Mouse (Mus musculus) thymus, postnatal 10 days (tissue): ENCODE measurements around the gene Fbxo47.
"Not testable (repeated sequence)": the region's sequence is repeated elsewhere in the genome, so short reads cannot be mapped to it uniquely, and the experiment has no call there.

Source experiments
- DNase-seq, 2 experiments: peaks; one replicate each; pipeline ENCODE4 v3.0.0; 2021; ENCODE audit warnings: low spot score in 2 of 2

Fbxo47 gene

DNA sequence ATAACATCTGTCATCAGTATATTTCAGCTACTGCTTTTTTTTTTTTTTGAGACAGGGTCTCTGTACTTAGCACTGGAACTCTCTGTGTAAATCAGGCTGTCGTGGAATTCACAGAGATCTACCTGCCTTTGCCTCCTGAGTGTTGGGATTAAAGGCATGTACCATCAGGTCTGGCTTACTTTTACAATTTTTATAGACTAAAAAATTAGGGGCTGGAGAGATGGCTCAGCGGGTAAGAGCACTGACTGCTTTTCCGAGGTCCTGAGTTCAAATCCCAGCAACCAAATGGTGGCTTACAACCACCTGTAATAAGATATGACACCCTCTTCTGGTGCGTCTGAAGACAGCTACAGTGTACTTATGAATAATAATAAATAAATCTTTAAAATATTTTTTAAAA, 3.6 kb downstream of the Fbxo47 start:
- no peak for DNase-seq

DNA sequence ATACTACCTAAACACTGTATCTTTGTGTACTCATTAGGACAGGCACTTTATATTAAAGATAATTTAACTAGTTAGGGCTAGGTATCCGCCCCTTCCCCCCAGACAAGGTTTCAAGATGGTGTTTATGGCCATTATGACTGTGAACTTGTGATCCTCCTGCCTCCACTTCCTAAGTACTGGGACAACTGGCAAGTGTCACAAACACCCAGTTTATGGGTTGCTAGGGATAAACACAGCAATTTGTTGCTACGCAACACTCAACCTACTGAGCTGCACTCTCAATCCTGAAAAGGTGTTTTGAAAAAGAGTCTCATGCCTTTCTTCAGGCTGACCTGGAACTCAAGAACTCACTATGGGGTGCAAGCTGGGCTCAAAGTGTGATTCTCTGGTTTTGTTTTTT, 6.6 kb downstream of the Fbxo47 start:
- no peak for DNase-seq

DNA sequence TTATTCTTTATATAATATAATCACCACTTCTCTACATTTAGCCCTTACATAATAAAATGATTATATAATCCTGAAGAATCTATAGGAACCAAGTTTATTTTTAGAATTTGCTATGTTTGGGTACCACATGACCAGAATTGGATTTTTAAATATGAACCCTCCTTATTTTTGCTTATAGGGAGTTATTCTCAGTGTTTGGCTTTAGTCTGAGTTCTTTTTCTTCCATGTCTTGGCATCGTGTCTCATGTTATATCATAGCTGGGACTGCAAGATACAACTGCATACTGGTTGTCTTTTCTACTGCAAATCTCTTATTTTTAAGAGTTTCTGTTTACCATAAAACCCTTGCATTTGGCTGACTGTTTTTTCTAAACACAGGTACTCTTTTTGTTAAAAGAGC, 9.6 kb downstream of the Fbxo47 start:
- no peak for DNase-seq

DNA sequence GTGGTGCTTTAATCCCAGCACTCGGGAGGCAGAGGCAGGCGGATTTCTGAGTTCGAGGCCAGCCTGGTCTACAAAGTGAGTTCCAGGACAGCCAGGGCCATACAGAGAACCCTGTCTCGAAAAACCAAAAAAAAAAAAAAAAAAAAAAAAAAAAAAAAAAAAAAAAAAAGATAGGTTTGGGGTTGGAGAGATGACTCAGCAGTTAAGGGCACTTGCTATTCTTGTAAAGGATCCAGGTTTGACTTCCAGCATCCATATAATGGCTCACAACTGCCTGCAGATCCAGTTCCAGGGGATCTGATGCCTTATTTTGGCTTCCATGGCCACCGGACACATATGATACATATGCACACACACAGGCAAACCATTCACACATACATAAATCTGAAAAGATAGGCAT, 11.6 kb downstream of the Fbxo47 start:
- not testable (repeated sequence) for DNase-seq

DNA sequence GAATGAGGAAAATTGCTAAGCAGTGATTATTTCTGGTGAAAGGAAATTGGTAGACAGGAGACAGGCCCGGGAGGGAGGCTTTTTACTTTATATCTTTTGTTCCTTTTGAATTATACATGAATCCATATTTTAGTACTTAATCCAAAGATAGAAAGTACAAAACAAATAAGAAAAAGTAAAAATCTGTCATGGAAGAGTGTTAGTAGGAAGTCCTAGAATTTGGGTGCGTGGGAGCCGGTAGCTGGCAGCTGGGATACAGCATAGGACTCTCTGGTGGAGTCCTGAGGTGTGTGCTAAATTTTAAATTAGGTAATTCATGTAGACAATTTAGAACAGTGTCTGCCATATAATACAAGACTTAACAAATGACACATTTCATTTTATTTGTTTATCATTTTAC, 16.4 kb downstream of the Fbxo47 start:
- DNase-seq: no peak

DNA sequence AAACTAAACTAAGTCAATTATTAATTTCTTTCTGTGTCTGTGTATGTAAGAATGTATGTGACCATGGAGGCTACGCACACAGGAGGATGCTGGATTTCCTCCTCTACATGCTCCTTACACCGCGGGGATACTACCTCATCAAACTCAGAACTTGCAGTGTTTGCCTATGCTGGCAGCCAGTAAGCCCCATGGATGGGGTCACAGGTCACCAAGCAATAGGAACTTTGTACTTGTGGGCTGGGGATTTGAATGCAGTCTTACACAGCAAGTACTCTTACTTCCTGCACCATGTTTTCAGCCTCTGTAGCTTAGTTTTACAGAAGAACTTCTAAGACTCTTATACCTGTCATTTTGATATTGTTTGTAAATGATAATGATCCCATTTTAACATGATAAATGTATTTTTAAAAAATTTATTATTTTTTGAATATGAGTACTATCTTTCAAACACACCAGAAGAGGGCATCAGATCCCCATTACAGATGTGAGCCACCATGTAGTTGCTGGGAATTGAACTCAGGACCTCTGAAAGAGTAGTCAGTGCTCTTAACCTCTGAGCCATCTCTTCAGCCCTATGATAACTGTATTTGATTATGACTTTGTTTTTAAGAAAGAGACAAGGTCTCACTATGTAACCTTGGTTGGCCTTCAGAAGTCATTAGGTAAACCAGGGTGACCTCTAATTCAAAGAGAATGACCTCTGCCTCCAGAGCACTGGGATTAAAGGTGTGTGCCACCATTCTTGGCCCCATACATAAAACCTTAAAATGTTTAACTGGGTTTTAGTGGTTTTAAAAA, 17.7 kb downstream of the Fbxo47 start:
- DNase-seq: no peak

DNA sequence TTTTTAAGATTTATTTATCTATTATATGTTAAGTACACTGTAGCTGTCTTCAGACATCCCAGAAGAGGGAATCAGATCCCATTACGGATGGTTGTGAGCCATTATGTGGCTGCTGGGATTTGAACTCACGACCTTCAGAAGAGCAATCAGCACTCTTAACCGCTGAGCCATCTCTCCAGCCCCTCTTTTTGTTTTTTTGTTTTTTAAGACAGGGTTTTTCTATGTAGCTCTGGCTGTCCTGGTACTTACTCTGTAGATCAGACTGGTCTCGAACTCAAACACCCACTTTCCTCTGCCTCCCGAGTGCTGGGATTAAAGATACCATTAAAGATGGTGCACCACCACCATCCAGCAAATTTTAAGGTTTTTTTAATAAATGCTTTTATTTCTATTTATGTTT, 18.5 kb downstream of the Fbxo47 start:
- no peak for DNase-seq

DNA sequence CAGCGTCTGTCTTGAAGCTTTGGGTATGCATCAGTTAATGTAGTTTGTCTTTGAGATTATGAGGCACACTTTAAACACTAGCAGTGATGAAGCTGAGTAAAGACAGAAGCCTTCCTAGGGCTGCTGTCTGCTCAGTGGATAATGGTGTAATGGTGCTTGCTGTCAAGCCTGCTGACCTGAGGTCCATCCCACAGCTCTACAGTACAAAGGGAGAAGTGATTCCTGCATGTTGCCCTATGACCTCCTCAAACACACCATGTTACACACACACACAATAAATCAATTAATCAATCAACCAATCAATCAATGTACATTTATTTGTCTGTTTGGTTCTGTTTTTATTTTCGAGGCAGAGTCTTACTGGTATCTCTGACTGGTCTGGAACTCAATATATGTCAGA, 21.8 kb downstream of the Fbxo47 start:
- no peak for DNase-seq

DNA sequence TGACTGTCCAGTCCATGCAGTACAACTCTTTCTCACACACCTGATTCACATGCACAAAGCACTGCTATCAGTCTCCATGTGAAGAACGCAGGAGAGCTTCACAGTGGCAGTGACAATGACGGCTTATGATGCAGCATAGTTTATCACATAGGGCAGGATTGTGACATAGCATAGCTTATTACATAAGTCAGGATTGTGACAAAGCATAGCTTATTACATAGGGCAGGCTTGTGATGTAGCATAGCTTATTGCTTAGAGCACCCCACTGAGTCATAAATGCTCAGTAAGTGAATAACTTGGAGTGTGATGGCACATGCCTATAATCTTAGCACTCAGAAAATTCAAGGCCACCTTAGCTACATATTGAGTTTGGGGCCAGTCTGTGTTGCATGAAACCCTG, 28.5 kb downstream of the Fbxo47 start:
- DNase-seq: no peak

DNA sequence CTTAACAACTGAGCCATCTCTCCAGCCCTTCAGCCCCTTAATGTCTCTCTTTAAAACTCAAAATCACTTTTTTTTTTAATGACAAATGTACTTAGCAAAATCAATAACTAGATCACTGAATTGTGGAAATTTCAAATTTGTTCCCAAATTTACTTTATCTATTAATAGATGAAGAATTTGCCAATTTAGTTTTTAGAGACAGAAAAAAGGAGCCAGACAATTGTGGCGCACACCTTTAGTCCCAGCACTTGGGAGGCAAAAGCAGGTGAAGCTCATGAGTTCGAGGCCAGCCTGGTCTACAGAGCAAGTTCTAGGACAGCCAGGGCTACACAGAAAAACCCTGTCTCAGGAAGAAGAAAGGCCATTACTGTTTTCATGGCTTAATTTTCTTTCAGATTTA, 32.4 kb downstream of the Fbxo47 start:
- no peak for DNase-seq

DNA sequence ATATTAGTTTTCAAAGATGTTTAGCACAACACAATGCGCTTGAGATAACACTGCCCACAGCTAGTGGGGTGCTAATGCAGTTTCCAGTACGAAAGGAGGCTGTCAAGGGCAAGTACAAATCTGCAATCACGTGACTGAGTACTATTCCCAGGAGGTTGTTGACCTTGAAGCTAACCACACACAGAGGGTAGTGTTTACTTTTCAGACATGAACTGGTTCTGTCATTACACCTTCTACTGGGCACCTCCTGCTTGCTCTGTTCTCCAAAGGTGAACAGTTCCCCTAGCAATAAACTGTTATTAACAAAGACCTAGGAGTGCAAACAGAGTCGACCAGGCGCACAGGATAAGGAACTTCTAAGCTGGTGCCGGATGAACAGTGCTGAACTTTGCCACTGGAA, 33.6 kb downstream of the Fbxo47 start:
- no peak for DNase-seq

DNA sequence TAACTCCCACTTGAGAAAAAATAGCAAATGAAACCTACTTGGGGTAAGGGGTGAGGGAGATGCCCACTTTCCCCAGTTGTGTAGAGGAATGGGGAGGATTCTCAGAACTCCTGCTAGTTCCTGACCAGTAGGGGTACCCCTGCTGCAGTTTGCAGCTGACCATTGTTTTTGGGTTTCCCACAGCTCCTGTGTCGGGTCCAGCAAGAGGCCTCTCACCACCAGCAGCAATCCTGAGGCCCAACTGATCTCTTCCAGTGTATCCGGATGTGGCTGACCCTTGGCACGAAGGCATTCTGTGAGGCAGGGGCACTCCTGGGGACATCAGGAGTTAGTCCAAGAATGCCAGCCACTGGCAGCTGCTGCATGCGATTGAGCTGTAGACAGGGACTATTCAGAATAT, 42.0 kb downstream of the Fbxo47 start:
- DNase-seq: no peak

DNA sequence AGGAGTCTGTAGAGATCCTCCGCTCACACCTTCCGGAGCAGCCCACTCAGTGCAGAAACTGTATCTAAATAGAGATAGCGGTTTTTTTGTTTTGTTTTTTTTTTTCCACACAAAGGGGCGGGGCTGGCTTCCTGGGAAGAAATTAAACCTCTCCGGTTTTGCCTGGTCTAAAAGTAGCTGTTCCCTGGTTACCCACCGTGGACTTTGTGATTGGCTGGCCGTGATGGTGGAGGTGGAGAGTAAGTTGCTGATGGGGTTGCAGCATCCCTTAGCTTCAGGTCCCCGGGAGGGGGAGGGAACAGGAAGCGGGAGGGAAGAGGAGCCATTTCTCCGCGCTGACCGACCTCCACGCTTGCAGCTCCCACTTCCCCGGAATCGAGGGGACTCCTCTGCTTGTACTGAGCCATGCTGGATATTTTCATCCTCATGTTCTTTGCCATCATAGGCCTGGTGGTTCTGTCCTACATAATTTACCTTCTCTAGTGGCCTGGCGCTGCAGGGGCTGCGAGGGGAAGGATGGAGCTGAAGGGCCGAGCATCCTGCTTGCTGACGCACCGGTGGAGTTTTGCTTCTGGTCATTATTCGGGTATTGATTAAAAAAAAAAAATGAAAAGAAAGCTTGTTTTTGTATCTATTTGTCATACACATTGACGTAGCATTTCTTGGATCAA, 42.8 kb downstream of the Fbxo47 start:
- DNase-seq: peak; percentile 27 to 47

DNA sequence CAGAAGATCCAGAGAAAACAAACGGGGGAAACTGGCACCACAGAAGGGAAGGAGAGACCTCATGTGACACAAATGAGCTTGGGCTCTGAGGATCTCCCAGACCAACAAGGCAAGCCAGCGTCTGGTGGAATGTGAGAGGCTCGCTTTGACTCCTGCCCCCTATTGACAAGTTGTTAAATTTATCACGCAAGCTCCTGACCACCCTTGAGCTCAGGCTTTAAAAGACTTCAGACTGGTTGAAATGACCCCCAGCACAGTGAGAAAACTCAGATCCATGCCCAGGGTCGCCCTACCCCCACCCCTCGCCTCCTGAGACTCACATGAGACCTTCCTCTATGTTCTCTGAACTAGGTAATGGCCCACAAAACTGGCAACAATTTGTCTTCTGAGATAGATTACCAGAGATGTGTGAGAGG, 43.4 kb downstream of the Fbxo47 start, which contains the start of gene B230217C12Rik:
B230217C12Rik (plus strand) TSS at position 242 of the 416 bp plus-strand sequence.
- no peak for DNase-seq

DNA sequence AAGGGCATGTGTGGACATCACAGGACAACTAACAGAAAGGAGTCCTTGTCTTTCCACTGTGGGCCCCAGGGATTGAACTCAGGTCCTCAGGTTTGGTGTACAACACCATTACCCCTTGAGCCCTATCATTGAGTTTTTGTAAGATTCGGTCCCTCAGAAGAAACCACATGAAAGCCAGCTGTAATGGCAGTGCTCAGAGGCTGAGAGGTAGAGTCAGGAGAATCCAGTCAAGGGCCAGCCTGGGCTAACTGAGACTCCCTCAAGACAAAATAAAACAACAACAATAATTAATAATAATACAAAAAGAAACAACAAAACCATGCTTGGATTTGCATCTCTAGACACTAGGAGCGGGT, 43.8 kb downstream of the Fbxo47 start:
- DNase-seq: no peak

DNA sequence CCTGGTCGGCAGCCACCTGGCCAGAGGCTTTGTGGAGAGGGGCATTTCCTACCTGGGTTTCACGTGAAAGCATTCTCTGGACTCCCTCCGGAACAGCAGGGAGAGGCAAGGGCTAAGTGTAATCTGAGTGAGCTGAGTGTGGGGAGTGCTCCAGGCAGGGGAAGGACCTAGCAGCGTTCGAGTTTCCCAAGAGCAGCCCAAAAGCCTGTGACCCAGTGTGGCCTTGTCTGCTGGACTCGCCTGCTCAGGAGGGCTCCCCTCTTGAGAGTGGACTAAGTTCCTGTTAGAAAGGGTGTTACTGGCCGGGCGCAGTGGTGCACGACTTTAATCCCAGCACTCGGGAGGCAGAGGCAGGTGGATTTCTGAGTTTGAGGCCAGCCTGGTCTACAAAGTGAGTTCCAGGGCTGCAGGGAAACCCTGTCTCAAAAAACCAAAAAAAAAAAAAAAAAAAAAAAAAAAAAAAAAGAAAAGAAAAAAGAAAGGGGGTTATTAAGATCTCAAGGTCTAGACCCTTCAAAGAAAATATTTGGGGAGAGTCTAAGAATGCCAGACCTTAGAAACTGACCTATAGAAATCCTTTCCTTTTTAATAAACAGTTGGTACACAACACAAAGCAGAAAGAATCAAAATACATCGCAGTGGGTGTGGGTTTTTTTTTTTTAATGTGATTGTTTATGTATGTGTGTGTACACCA, 44.4 kb downstream of the Fbxo47 start:
- no peak for DNase-seq

DNA sequence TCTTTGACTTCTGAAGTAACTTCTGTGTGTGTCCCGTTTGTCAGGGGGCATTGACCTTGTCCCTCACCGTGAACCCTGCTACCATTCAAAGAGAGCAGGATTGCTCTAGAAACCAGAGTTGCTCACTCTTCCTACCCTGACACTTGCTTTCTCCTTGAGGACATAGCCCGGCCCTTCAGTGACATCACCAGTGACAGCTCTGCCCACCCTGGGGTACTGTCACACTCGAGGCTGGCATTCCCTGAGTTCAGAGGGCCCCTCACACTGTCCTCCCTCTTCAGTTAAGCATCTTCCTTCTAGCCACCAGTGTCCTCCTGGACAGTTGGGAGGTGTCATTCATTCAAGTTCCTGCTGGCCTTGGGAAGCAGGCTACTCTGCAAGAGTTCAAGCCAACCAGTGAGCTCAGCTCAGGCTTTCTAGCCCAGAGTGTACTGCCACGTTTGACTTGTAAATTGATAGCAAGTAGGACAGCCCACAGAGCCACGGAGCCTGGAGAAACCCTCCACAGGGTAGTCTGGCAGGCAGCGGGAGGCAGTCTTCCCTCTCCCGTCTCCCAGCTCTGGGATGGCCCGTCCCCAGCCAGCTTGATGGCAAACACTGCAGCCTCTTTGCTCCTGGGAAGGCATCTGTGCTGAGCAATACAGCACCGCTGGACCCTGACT, 45.0 kb downstream of the Fbxo47 start:
- no peak for DNase-seq

DNA sequence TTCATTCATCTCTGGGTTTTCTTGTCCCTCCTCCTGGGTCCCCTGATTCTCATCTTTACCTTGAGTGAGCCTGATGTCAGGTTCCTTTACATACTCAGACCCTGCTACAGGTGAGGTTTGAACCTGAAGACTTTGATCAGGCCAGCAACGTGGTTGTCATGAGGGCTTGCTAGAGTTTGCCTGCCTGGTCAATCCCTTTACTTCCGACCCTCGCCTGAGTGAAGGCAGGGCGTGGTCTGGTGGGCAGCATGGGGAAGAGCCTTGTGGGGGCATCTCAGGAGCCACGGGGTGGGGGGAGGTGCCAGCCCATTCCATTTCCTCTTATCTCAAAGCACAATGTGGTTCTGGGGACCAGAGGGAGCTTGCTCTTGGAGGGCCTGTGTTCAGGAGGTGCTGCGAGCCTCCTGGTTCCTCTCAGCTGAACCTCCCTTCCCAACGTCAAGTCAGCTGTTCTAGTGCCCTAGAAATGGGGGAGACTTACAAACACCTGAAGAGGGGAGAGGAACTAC, 46.3 kb downstream of the Fbxo47 start:
- DNase-seq: no peak

DNA sequence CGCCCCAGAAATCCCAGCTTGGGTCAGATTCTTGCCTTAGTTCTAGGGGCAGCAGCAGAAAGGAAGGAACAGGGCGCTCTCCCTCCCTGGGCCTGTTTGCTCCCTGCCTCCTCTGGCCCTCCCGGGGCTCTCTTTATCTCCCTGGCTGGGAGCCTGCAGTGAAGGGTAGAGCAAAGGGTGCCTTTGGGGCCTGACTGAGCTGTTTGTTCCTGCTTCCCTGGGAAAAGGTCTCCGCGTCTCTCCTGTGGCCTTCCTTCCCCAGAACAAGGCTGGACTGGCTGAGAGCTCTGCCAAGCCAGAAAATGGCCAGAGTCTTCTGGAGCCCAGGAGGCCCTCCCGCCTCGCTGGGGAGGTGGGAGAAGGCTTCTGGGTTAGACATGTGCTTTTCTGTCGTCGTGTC, 46.9 kb downstream of the Fbxo47 start:
- not testable (repeated sequence) for DNase-seq

DNA sequence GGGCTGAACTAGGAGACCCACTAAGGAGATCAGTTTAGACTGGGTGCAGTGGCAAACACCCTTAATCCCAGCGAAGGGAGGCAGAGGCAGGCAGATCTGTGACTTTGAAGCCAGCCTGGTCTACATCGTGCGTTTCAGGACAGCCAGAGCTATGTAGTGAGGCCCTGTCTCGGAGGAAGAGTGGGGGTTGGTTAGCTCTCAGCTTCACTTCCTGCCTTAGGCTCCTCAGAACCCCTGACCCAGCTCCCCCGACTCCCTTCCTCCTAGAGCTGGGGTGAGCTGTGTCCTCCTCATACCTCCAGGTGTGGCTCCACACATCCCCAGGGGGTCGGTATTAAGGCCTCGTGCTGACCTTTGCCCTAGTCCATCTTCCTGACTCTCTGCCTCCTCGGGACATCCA, 47.4 kb downstream of the Fbxo47 start:
- no peak for DNase-seq

DNA sequence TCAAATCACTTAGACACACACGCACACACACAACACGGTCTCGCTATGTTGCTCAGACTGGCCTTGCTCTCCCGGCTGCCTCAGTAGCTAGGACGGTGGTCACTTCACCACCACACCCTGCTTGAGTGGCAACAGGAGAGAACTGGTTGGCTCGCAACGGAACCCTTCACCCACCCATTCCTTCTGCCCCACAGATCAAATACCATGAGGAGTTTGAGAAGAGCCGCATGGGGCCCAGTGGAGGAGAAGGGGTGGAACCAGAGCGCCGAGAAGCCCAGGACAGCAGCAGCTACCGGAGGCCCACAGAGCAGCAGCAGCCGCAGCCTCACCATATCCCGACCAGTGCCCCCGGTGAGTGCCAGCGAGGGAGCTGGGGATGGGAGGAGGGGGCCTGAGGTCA, 50.6 kb downstream of the Fbxo47 start:
- no peak for DNase-seq

DNA sequence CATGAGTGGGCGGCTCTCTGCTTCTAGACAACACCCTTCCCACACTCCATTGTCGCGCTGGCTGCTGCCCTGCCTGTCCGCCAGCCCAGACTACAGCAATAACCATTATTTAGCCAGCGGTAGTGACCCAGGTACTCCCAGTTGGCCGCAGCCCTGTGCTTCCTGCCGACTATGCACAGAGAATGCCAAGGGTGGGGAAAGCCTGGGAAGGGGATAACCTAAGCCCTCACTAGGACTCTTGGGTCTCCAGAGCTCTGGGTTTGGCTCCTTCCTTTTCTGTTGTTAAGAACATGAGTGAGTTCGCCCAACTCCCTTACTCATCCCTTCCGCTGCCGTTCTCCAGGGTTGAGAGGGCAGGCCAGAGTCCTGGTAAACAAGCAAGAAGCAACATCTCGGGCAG, 52.0 kb downstream of the Fbxo47 start:
- DNase-seq: no peak
